Mouse (Mus musculus): ENCODE measurements around the gene Ide.
"Not testable (repeated sequence)": the region's sequence is repeated elsewhere in the genome, so short reads cannot be mapped to it uniquely, and the experiment has no call there.

The Ide gene

GRCm38 (mm10) chr19:37265333-37266103 lies 72.1 kb downstream of the Ide start:
- in situ Hi-C loops (cut with MseI, MboI): loop anchor here (10.0 to 25.0 kb wide), 2 partner anchors 203 to 221 kb away; no protein-coding TSS in a partner anchor

- in situ Hi-C loops (cut with MseI, MboI): loop anchor here (10.0 to 25.0 kb wide), 2 partner anchors 202 to 219 kb away; no protein-coding TSS in a partner anchor
Measured at GRCm38 (mm10) chr19:37263943-37264897, 73.4 kb downstream of the Ide start.

GRCm38 (mm10) chr19:37263566-37263942 lies 74.1 kb downstream of the Ide start:
- in situ Hi-C loops (cut with MseI, MboI): loop anchor here (10.0 to 25.0 kb wide), 2 partner anchors 201 to 219 kb away; no protein-coding TSS in a partner anchor

GRCm38 (mm10) chr19:37262389-37262788 lies 75.3 kb downstream of the Ide start:
- in situ Hi-C loops (cut with MseI, MboI): loop anchor here (10.0 to 25.0 kb wide), 2 partner anchors 200 to 218 kb away; no protein-coding TSS in a partner anchor

- in situ Hi-C loops (cut with MseI, MboI): loop anchor here in 1 of 2 experiments (25.0 kb wide), 1 partner anchor 193 kb away; no protein-coding TSS in a partner anchor
Measured at GRCm38 (mm10) chr19:37255321-37255720, 82.3 kb downstream of the Ide start.

GRCm38 (mm10) chr19:37252104-37252503 lies 85.5 kb downstream of the Ide start:
- in situ Hi-C loops (cut with MseI, MboI): loop anchor here in 1 of 2 experiments (25.0 kb wide), 1 partner anchor 190 kb away; no protein-coding TSS in a partner anchor

- in situ Hi-C loops (cut with MseI, MboI): no loop called here
Measured at GRCm38 (mm10) chr19:37248199-37248598, 89.5 kb downstream of the Ide start.

- in situ Hi-C loops (cut with MseI, MboI): no loop called here
Measured at GRCm38 (mm10) chr19:37246859-37247258, 90.8 kb downstream of the Ide start.

GRCm38 (mm10) chr19:37242707-37243106 lies 94.9 kb downstream of the Ide start:
- in situ Hi-C loops (cut with MseI, MboI): no loop called here

- in situ Hi-C loops (cut with MseI, MboI): no loop called here
Measured at GRCm38 (mm10) chr19:37241201-37241600, 96.5 kb downstream of the Ide start.

GRCm38 (mm10) chr19:37239096-37239495 lies 98.6 kb downstream of the Ide start:
- in situ Hi-C loops (cut with MseI, MboI): no loop called here

GRCm38 (mm10) chr19:37238651-37239050 lies 99.0 kb downstream of the Ide start:
- in situ Hi-C loops (cut with MseI, MboI): no loop called here

- in situ Hi-C loops (cut with MseI, MboI): no loop called here
Measured at GRCm38 (mm10) chr19:37237712-37238437, 99.8 kb downstream of the Ide start.

GRCm38 (mm10) chr19:37237306-37237705 lies 100.3 kb downstream of the Ide start:
- in situ Hi-C loops (cut with MseI, MboI): no loop called here

- in situ Hi-C loops (cut with MseI, MboI): no loop called here
Measured at GRCm38 (mm10) chr19:37235818-37236217, 101.8 kb downstream of the Ide start.

- in situ Hi-C loops (cut with MseI, MboI): no loop called here
Measured at GRCm38 (mm10) chr19:37233561-37234539, 103.8 kb downstream of the Ide start.

GRCm38 (mm10) chr19:37232598-37232997 lies 105.1 kb downstream of the Ide start:
- in situ Hi-C loops (cut with MseI, MboI): not testable (repeated sequence)

- in situ Hi-C loops (cut with MseI, MboI): no loop called here
Measured at GRCm38 (mm10) chr19:37225197-37225862, 112.3 kb downstream of the Ide start.
